Comparison of ENCODE assay signal across 8 mouse cellular contexts in the genomic region with DNA sequence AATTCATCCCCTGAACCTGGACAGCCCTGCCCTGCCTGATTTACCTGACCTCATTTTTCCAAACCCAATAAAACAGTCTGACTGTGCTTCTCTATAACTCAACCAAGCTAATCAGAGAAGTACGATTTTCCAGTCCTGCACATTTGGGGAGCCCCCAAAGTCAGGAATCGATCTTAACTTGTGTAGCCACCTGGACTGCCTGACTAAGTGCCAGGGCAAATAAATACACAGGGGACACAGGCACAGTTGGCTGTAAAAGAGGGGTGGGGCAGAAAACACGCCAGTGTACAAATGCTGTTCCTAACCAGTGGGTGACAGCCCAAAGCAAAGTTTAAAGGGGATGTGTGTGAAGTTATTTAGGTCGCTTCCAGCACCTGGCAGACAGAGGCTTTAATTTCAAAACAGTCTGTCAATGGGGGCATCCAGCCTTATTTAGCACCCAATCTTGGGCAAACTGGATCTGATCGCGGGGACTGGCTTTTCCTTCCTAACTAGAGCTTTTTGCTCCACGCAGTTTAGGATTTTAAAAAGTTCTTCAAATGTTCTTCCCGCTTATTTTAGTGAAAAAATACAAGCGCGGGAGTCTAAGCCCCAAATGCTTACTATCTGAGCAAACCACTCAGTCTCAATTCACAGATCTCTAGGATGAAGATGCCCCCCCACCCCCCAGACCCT. TPM values are rescaled to one million over a fixed set of nuclear protein-coding genes. Genes with fewer than 3 reads are reported as not detected.
A peak's percentile ranks its signal among the peaks of the same experiment; 100 is the strongest.
DNase-seq lines count a peak whose midpoint lies in the region; ATAC-seq and TF ChIP-seq lines count a peak whose summit lies in the region.

No protein-coding gene starts in this region.

- H3K4me3 ChIP-seq in heart, embryonic 12.5 days: peak overlapping the region; percentile 89
- H3K4me3 ChIP-seq in MEL (ENCODE audit: control insufficient read depth in 1 of 2, insufficient read depth in 1 of 2, low read depth in 2 of 2, low read length in 2 of 2): peak overlapping the region; percentile 78 to 92
- H3K4me3 ChIP-seq in forebrain, embryonic 16.5 days (replicated peaks; ENCODE audit: low read length): peak overlapping the region; percentile 72
- H3K4me3 ChIP-seq in liver, embryonic 11.5 days (ENCODE audit: low read depth, low read length): peak overlapping the region; percentile 86
- H3K4me3 ChIP-seq in stomach, postnatal 0 days (ENCODE audit: low read depth, low read length): peak overlapping the region; percentile 79

- H3K27ac ChIP-seq in heart, embryonic 12.5 days (ENCODE audit: poor library complexity, severe bottlenecking): no peak overlapping the region
- H3K27ac ChIP-seq in MEL (ENCODE audit: control insufficient read depth, low read depth, low read length): peak overlapping the region; percentile 64
- no peak overlapping the region for H3K27ac ChIP-seq in forebrain, embryonic 16.5 days (ENCODE audit: low read length)
- no peak overlapping the region; the same call in 1 of the 2 replicates for H3K27ac ChIP-seq in liver, embryonic 11.5 days (ENCODE audit: low read depth, low read length)
- peak overlapping the region; percentile 73; the same call in 1 of the 2 replicates for H3K27ac ChIP-seq in stomach, postnatal 0 days (replicated peaks)

- peaks cover 17% of the 10 kb centered on the region for H3K4me1 ChIP-seq in heart, embryonic 12.5 days (replicated peaks)
- H3K4me1 ChIP-seq in MEL (ENCODE audit: control insufficient read depth in 1 of 2, insufficient read depth in 2 of 2, low read length in 2 of 2): peaks cover 9 to 13% of the 10 kb centered on the region in 2 experiments
- peaks cover 17% of the 10 kb centered on the region for H3K4me1 ChIP-seq in forebrain, embryonic 16.5 days (replicated peaks; ENCODE audit: control insufficient read depth, insufficient read depth, low read length)
- H3K4me1 ChIP-seq in liver, embryonic 11.5 days (replicated peaks; ENCODE audit: control insufficient read depth, insufficient read depth, low read length): peaks cover 7% of the 10 kb centered on the region
- peaks cover 4% of the 10 kb centered on the region; the same call in 1 of the 2 replicates for H3K4me1 ChIP-seq in stomach, postnatal 0 days (replicated peaks; ENCODE audit: control insufficient read depth, insufficient read depth)

- no peak for TF ChIP-seq CTCF in MEL (IDR thresholded peaks at IDR 0.05 in 2 of 3, conservative IDR thresholded peaks at IDR 0.05 in 1 of 3; ENCODE audit: control insufficient read depth in 1 of 3, insufficient read depth in 1 of 3, low read depth in 2 of 3, low read length in 3 of 3, poor library complexity in 1 of 3, severe bottlenecking in 1 of 3)
- no peak for TF ChIP-seq CTCF in stomach, postnatal 0 days (IDR thresholded peaks at IDR 0.05; ENCODE audit: low read depth)

- 0 out of 2 replicates have a peak, but pooled peaks cover under 1% of the 10 kb centered on the region for H3K27me3 ChIP-seq in heart, embryonic 12.5 days (replicated peaks)
- no peaks in the 10 kb centered on the region for H3K27me3 ChIP-seq in MEL (ENCODE audit: control insufficient read depth in 1 of 2, insufficient read depth in 2 of 2, low read length in 2 of 2)
- H3K27me3 ChIP-seq in forebrain, embryonic 16.5 days (replicated peaks; ENCODE audit: control insufficient read depth, insufficient read depth, low read length): no peaks in the 10 kb centered on the region
- H3K27me3 ChIP-seq in liver, embryonic 11.5 days (replicated peaks; ENCODE audit: control insufficient read depth, insufficient read depth, low read length): no peaks in the 10 kb centered on the region
- H3K27me3 ChIP-seq in stomach, postnatal 0 days (ENCODE audit: control insufficient read depth, insufficient read depth, low read length): no peaks in the 10 kb centered on the region

- no peaks in the 10 kb centered on the region for H3K9me3 ChIP-seq in heart, embryonic 12.5 days (replicated peaks)
- no peaks in the 10 kb centered on the region for H3K9me3 ChIP-seq in MEL (replicated peaks; ENCODE audit: insufficient read depth, low read length)
- H3K9me3 ChIP-seq in forebrain, embryonic 16.5 days (ENCODE audit: control insufficient read depth, low read length): no peaks in the 10 kb centered on the region
- H3K9me3 ChIP-seq in liver, embryonic 11.5 days (ENCODE audit: control insufficient read depth, low read length): no peaks in the 10 kb centered on the region
- H3K9me3 ChIP-seq in stomach, postnatal 0 days (ENCODE audit: control insufficient read depth, low read length): no peaks in the 10 kb centered on the region

- H3K4me2 ChIP-seq in heart, embryonic 12.5 days: peak overlapping the region; percentile 82
- peak overlapping the region; percentile 61 for H3K4me2 ChIP-seq in forebrain, embryonic 16.5 days (ENCODE audit: low read length)
- peak overlapping the region; percentile 93 for H3K4me2 ChIP-seq in liver, embryonic 11.5 days
- peak overlapping the region; percentile 81 for H3K4me2 ChIP-seq in stomach, postnatal 0 days (replicated peaks; ENCODE audit: low read depth)

- no peak for TF ChIP-seq POLR2A in MEL (IDR thresholded peaks at IDR 0.05; ENCODE audit: control insufficient read depth in 1 of 2, insufficient read depth in 1 of 2, low read depth in 1 of 2, low read length in 2 of 2, poor library complexity in 1 of 2)

- no peak for ATAC-seq in heart, embryonic 12.5 days (ENCODE audit: insufficient number of reproducible peaks, low FRiP score)
- ATAC-seq in forebrain, embryonic 16.5 days: no peak
- ATAC-seq in liver, embryonic 11.5 days (replicated peaks; ENCODE audit: low FRiP score): no peak
- ATAC-seq in stomach, postnatal 0 days (ENCODE audit: low FRiP score, low TSS enrichment): no peak
- ATAC-seq in inflammation-experienced regulatory T-cells, adult 6 months: no peak

- TF ChIP-seq RAD21 in MEL (IDR thresholded peaks at IDR 0.05; ENCODE audit: low read depth, low read length): no peak

- no peak for TF ChIP-seq EP300 in MEL (IDR thresholded peaks at IDR 0.05; ENCODE audit: low read depth in 1 of 2, low read length in 2 of 2)
- TF ChIP-seq EP300 in stomach, postnatal 0 days (optimal IDR thresholded peaks at IDR 0.05): no peak

- 6% methylated on average over 10 of the region's 10 CpGs for WGBS in heart, embryonic 12.5 days
- 5% methylated on average over 10 of the region's 10 CpGs for WGBS in forebrain, embryonic 16.5 days
- WGBS in liver, embryonic 11.5 days: 6% methylated on average over 10 of the region's 10 CpGs
- 2% methylated on average over 10 of the region's 10 CpGs for WGBS in stomach, postnatal 0 days

- peaks cover 42% of the 10 kb centered on the region for H3K79me2 ChIP-seq in MEL (ENCODE audit: control insufficient read depth, insufficient read depth, low read length, poor library complexity)

- H3K36me3 ChIP-seq in heart, embryonic 12.5 days: peaks cover 24% of the 10 kb centered on the region
- peaks cover 19 to 26% of the 10 kb centered on the region in 2 experiments for H3K36me3 ChIP-seq in MEL (ENCODE audit: control insufficient read depth in 1 of 2, insufficient read depth in 2 of 2, low read length in 2 of 2)
- peaks cover 2% of the 10 kb centered on the region; the same call in 1 of the 2 replicates for H3K36me3 ChIP-seq in forebrain, embryonic 16.5 days (ENCODE audit: control insufficient read depth, insufficient read depth)
- peaks cover 9% of the 10 kb centered on the region for H3K36me3 ChIP-seq in liver, embryonic 11.5 days (ENCODE audit: control insufficient read depth, insufficient read depth, low read length)
- 0 out of 2 replicates have a peak, but pooled peaks cover 3% of the 10 kb centered on the region for H3K36me3 ChIP-seq in stomach, postnatal 0 days (ENCODE audit: control insufficient read depth, insufficient read depth, low read length)

- peak overlapping the region; percentile 89 for H3K9ac ChIP-seq in heart, embryonic 12.5 days
- peak overlapping the region; percentile 85 for H3K9ac ChIP-seq in MEL (ENCODE audit: control insufficient read depth, low read depth, low read length, poor library complexity, severe bottlenecking)
- peak overlapping the region; percentile 75 for H3K9ac ChIP-seq in forebrain, embryonic 16.5 days (replicated peaks; ENCODE audit: low read depth, low read length)
- H3K9ac ChIP-seq in liver, embryonic 11.5 days (ENCODE audit: low read depth, low read length): peak overlapping the region; percentile 88
- peak overlapping the region; percentile 83 for H3K9ac ChIP-seq in stomach, postnatal 0 days (ENCODE audit: low read length)

- no peak for DNase-seq in heart, adult 9 months (ENCODE audit: low spot score in 2 of 2)
- DNase-seq in MEL (ENCODE audit: low read depth, low spot score): peak; percentile 56
- DNase-seq in liver, embryonic 11.5 days (ENCODE audit: low spot score): no peak
- DNase-seq in stomach, postnatal 0 days (ENCODE audit: low spot score): peak; percentile 27
- DNase-seq in gastrocnemius, adult 18-20 months (ENCODE audit: low spot score): no peak

TF ChIP-seq in MEL, 35 proteins besides CTCF, POLR2A, EP300 and RAD21:
- TF ChIP-seq MYC (IDR thresholded peaks at IDR 0.05; ENCODE audit: low read depth, low read length): no peak
- TF ChIP-seq E2F4 (IDR thresholded peaks at IDR 0.05; ENCODE audit: borderline replicate concordance, low read depth, low read length): 0 out of 2 replicates have a peak, but pooled peaks have one; percentile 49

RNA-seq across cellular contexts. Expression of a gene that starts 0.7 kb away (rescaled TPM):
- polyA plus RNA-seq in heart, embryonic 12.5 days (2016; fragmentation: Nextera tagmentation; extraction: Ambion mirVana): 45.0 and 46.6 TPM in 2 replicates
- 89.0 and 124 TPM in 2 replicates for total RNA-seq in MEL (2012; rRNA removed)
- polyA plus RNA-seq in MEL (2012; ENCODE audit: insufficient read depth in 1 of 2, insufficient read length in 2 of 2, low read depth in 1 of 2, low replicate concordance in 2 of 2, missing spikeins in 1 of 2): 1,000 to 10,000 TPM in 1 of 2 experiments, 100 to 1,000 TPM in 1; 174 to 1,064 TPM
- 52.6 and 57.6 TPM in 2 replicates for polyA plus RNA-seq in forebrain, embryonic 16.5 days (2015; fragmentation: Nextera tagmentation; extraction: Ambion mirVana)
- 105 and 111 TPM in 2 replicates for polyA plus RNA-seq in liver, embryonic 11.5 days (2014; fragmentation: Nextera tagmentation; extraction: Ambion mirVana)
- polyA plus RNA-seq in stomach, postnatal 0 days (2015; fragmentation: Nextera tagmentation; extraction: Ambion mirVana): 37.0 and 39.8 TPM in 2 replicates
- 100 to 1,000 TPM in 1 of 3 experiments, 10 to 100 TPM in 2; 66.6 to 100 (median 77.8) TPM for polyA plus RNA-seq in inflammation-experienced regulatory T-cells, adult 6 months (2017; shearing (Covaris generic))
- 10 to 100 TPM; 32.8 to 37.9 TPM for total RNA-seq in gastrocnemius, adult 18-20 months (2021)

Comparison
In these comparisons a context has a peak if more than half of its experiments do, and no peak if none do; other contexts are left out.
1. H3K27ac ChIP-seq: peak in MEL (single experiment) and stomach, postnatal 0 days (single experiment); none in heart, embryonic 12.5 days (single experiment), forebrain, embryonic 16.5 days (single experiment) and liver, embryonic 11.5 days (single experiment).
2. DNase-seq: peak in MEL (single experiment) and stomach, postnatal 0 days (single experiment); none in heart, adult 9 months (0 of 2), liver, embryonic 11.5 days (single experiment) and gastrocnemius, adult 18-20 months (single experiment).
3. Peak in every context shown above with its lines, with median percentiles within 50 percentile points of each other: H3K4me2 ChIP-seq, H3K4me3 ChIP-seq and H3K9ac ChIP-seq.